In genomic region chr16:79590891-79591290, GRCm38 (mm10) we compare ENCODE assay signal across 13 mouse cellular contexts.
ATAC-seq and TF ChIP-seq lines count a peak whose summit lies in the region.
"Had no signal": no experiment of that assay in that cellular context is flagged by ENCODE, and none has a peak within 500 bp of the region (broad histone marks: within the 10 kb centered on the region; RNA-seq: fewer than 3 reads in every experiment).

No protein-coding gene starts in this region.

- WGBS in kidney, embryonic 16.5 days, result 56% methylated on average over 3 of the region's 3 CpGs
- WGBS in kidney, embryonic 14.5 days, result 65% methylated on average over 3 of the region's 3 CpGs
- WGBS in intestine, embryonic 16.5 days, result 57% methylated on average over 3 of the region's 3 CpGs

- peak; percentile 42; the same call in 1 of the 2 replicates for ATAC-seq in kidney, embryonic 16.5 days (ENCODE audit: low FRiP score, low TSS enrichment)
- ATAC-seq in kidney, embryonic 14.5 days (ENCODE audit: low FRiP score, low TSS enrichment), result no peak
- no peak for ATAC-seq in intestine, embryonic 16.5 days
- no peak for ATAC-seq in megakaryocyte-erythroid progenitor cell, adult 5-6 weeks (replicated peaks; ENCODE audit: low FRiP score, low TSS enrichment, poor library complexity, severe bottlenecking)
- ATAC-seq: forebrain, embryonic 14.5 days; intestine, postnatal 0 days had no signal

- no peaks in the 10 kb centered on the region for H3K36me3 ChIP-seq in kidney, embryonic 16.5 days (ENCODE audit: insufficient read depth, low read length)
- H3K36me3 ChIP-seq in kidney, embryonic 14.5 days (ENCODE audit: control insufficient read depth, insufficient read depth, low read length), result no peaks in the 10 kb centered on the region
- H3K36me3 ChIP-seq in C2C12 (ENCODE audit: control insufficient read depth, insufficient read depth), result no peaks in the 10 kb centered on the region
- no peaks in the 10 kb centered on the region for H3K36me3 ChIP-seq in intestine, embryonic 16.5 days (ENCODE audit: control insufficient read depth, insufficient read depth, low read length)
- H3K36me3 ChIP-seq: embryonic facial prominence, embryonic 13.5 days; forebrain, embryonic 10.5 days; heart, embryonic 13.5 days; hindbrain, embryonic 15.5 days had no signal

- no peak overlapping the region for H3K27ac ChIP-seq in kidney, embryonic 16.5 days (ENCODE audit: low read length)
- no peak overlapping the region for H3K27ac ChIP-seq in kidney, embryonic 14.5 days (ENCODE audit: low read depth, low read length)
- peak overlapping the region; percentile 41; the same call in 1 of the 2 replicates for H3K27ac ChIP-seq in embryonic fibroblast, embryonic 13.5 days (ENCODE audit: insufficient read depth, low read length)
- H3K27ac ChIP-seq in intestine, embryonic 16.5 days (ENCODE audit: low read length), result no peak overlapping the region
- H3K27ac ChIP-seq: embryonic facial prominence, embryonic 13.5 days; forebrain, embryonic 10.5 days; heart, adult 2 months; heart, embryonic 13.5 days; hindbrain, embryonic 15.5 days had no signal

- H3K79me2 ChIP-seq in C2C12 (ENCODE audit: control insufficient read depth, insufficient read depth), result peaks cover 16% of the 10 kb centered on the region

- no peak overlapping the region for H3K4me3 ChIP-seq in kidney, embryonic 16.5 days (ENCODE audit: low read length)
- no peak overlapping the region for H3K4me3 ChIP-seq in kidney, embryonic 14.5 days (ENCODE audit: low read length)
- H3K4me3 ChIP-seq in C2C12 (ENCODE audit: insufficient read depth, poor library complexity, severe bottlenecking), result peak overlapping the region; percentile 28
- no peak overlapping the region for H3K4me3 ChIP-seq in embryonic fibroblast, embryonic 13.5 days (ENCODE audit: insufficient read depth, low read length)
- no peak overlapping the region for H3K4me3 ChIP-seq in intestine, embryonic 16.5 days (ENCODE audit: low read length)
- H3K4me3 ChIP-seq: embryonic facial prominence, embryonic 13.5 days; forebrain, embryonic 10.5 days; heart, adult 2 months; heart, embryonic 13.5 days; hindbrain, embryonic 15.5 days had no signal

- TF ChIP-seq POLR2A in embryonic fibroblast, embryonic 13.5 days (IDR thresholded peaks at IDR 0.05; ENCODE audit: low read depth, low read length), result no peak

- H3K4me1 ChIP-seq in kidney, embryonic 16.5 days (ENCODE audit: insufficient read depth, low read length), result no peaks in the 10 kb centered on the region
- no peaks in the 10 kb centered on the region for H3K4me1 ChIP-seq in kidney, embryonic 14.5 days (ENCODE audit: control insufficient read depth, insufficient read depth, low read length)
- H3K4me1 ChIP-seq in embryonic fibroblast, embryonic 13.5 days (ENCODE audit: control insufficient read depth, insufficient read depth, low read length), result no peaks in the 10 kb centered on the region
- no peaks in the 10 kb centered on the region for H3K4me1 ChIP-seq in intestine, embryonic 16.5 days (ENCODE audit: control insufficient read depth, insufficient read depth, low read length)
- H3K4me1 ChIP-seq: embryonic facial prominence, embryonic 13.5 days; forebrain, embryonic 10.5 days; heart, embryonic 13.5 days; hindbrain, embryonic 15.5 days had no signal

- no peak overlapping the region for H3K9ac ChIP-seq in kidney, embryonic 16.5 days (replicated peaks; ENCODE audit: low read length)
- no peak overlapping the region for H3K9ac ChIP-seq in kidney, embryonic 14.5 days (ENCODE audit: low read depth, low read length)
- H3K9ac ChIP-seq in intestine, embryonic 16.5 days (ENCODE audit: low read depth, low read length), result no peak overlapping the region
- H3K9ac ChIP-seq: embryonic facial prominence, embryonic 13.5 days; heart, embryonic 13.5 days; hindbrain, embryonic 15.5 days had no signal

- peaks cover 2% of the 10 kb centered on the region for H3K79me3 ChIP-seq in C2C12 (ENCODE audit: low read depth)

- no peak overlapping the region for H3K4me2 ChIP-seq in kidney, embryonic 16.5 days (replicated peaks; ENCODE audit: low read depth, low read length)
- H3K4me2 ChIP-seq in kidney, embryonic 14.5 days (replicated peaks; ENCODE audit: low read depth, low read length), result no peak overlapping the region
- H3K4me2 ChIP-seq in intestine, embryonic 16.5 days (ENCODE audit: low read depth, low read length), result no peak overlapping the region
- H3K4me2 ChIP-seq: embryonic facial prominence, embryonic 13.5 days; heart, embryonic 13.5 days; hindbrain, embryonic 15.5 days had no signal

- TF ChIP-seq CTCF in C2C12 (IDR thresholded peaks at IDR 0.05; ENCODE audit: control insufficient read depth, insufficient read depth, insufficient read length), result no peak
- no peak for TF ChIP-seq CTCF in embryonic fibroblast, embryonic 13.5 days (IDR thresholded peaks at IDR 0.05; ENCODE audit: borderline replicate concordance, insufficient read depth, low read length)

- no peak overlapping the region for H3ac ChIP-seq in C2C12 (ENCODE audit: control insufficient read depth, insufficient read length, low read depth)

- H3K9me3 ChIP-seq in kidney, embryonic 16.5 days (ENCODE audit: low read length), result no peaks in the 10 kb centered on the region
- no peaks in the 10 kb centered on the region for H3K9me3 ChIP-seq in kidney, embryonic 14.5 days (ENCODE audit: control insufficient read depth, low read length)
- no peaks in the 10 kb centered on the region for H3K9me3 ChIP-seq in intestine, embryonic 16.5 days (ENCODE audit: control insufficient read depth, low read length)
- H3K9me3 ChIP-seq: embryonic facial prominence, embryonic 13.5 days; forebrain, embryonic 10.5 days; heart, embryonic 13.5 days; hindbrain, embryonic 15.5 days had no signal

- no peaks in the 10 kb centered on the region for H3K27me3 ChIP-seq in kidney, embryonic 16.5 days (ENCODE audit: insufficient read depth, low read length)
- H3K27me3 ChIP-seq in kidney, embryonic 14.5 days (ENCODE audit: control insufficient read depth, insufficient read depth, low read length), result no peaks in the 10 kb centered on the region
- H3K27me3 ChIP-seq in C2C12 (ENCODE audit: control insufficient read depth, insufficient read depth, insufficient read length), result no peaks in the 10 kb centered on the region
- no peaks in the 10 kb centered on the region for H3K27me3 ChIP-seq in intestine, embryonic 16.5 days (replicated peaks; ENCODE audit: control insufficient read depth, insufficient read depth, low read length)
- H3K27me3 ChIP-seq: embryonic facial prominence, embryonic 13.5 days; heart, embryonic 13.5 days; hindbrain, embryonic 15.5 days had no signal

TF ChIP-seq in C2C12, 6 proteins besides CTCF, POLR2A, EP300 and RAD21:
- TF ChIP-seq MAX (IDR thresholded peaks at IDR 0.05), result no peak
- TF ChIP-seq MYOD1 (IDR thresholded peaks at IDR 0.05; ENCODE audit: control insufficient read depth, insufficient read length, low read depth), result no peak
- no peak for TF ChIP-seq FOSL1 (IDR thresholded peaks at IDR 0.05; ENCODE audit: insufficient read depth, low read length, poor library complexity, severe bottlenecking)
- no peak for TF ChIP-seq CEBPB (IDR thresholded peaks at IDR 0.05; ENCODE audit: low read depth)
- TF ChIP-seq USF1 (IDR thresholded peaks at IDR 0.05; ENCODE audit: low read depth), result no peak
- TF ChIP-seq MYOG (IDR thresholded peaks at IDR 0.05; ENCODE audit: control insufficient read depth, extremely low read depth, insufficient read length), result no peak
TF ChIP-seq in C2C12: peak in this region for 0.
